Mouse (Mus musculus) liver, postnatal 0 days (tissue): ENCODE data around the gene Nup85.

Experiments
- CTCF ChIP-seq: sonication (generic); IDR thresholded peaks from 2 replicates; pipeline ENCODE4 v1.5.1; 2016; ENCODE audit warnings: antibody characterized with exemption, low read depth
- EP300 ChIP-seq: IDR thresholded peaks from 2 replicates; pipeline ENCODE4 v1.6.1; 2016; ENCODE audit warnings: antibody characterized with exemption, low read depth, mild to moderate bottlenecking

- TF ChIP-seq EP300 = no peak
- TF ChIP-seq CTCF = no peak
Measured at GRCm38 (mm10) chr11:115522703-115523102, 41.5 kb upstream of the Nup85 start.
